Mouse (Mus musculus): Measurements from ENCODE around the gene S100a4.

GRCm38 (mm10) chr3:90574691-90575090, 28.9 kb upstream of the S100a4 start:
- TF ChIP-seq POLR2A (IDR thresholded peaks at IDR 0.05; ENCODE audit: low read depth, low read length), result no peak
- TF ChIP-seq CTCF (IDR thresholded peaks at IDR 0.05; ENCODE audit: borderline replicate concordance, insufficient read depth, low read length), result no peak

Measured in embryonic fibroblast, embryonic 13.5 days (primary cell).